Mouse (Mus musculus): ENCODE results near the gene Iqsec1. TPM values are rescaled to one million over a fixed set of nuclear protein-coding genes. Genes with fewer than 3 reads are reported as not detected.

The Iqsec1 gene
- polyA plus RNA-seq, 1 experiment: 90.9 TPM

GRCm38 (mm10) chr6:90767874-90768273 lies 220.6 kb downstream of the Iqsec1 start:
- Histone ChIP-seq H3K27me3 (replicated peaks) (peaks cover 70% of the 10 kb centered on the region), H3K4me1 (peaks cover 34% of the 10 kb centered on the region), H3K36me3 (replicated peaks; ENCODE audit: low read length) (no peaks in the 10 kb centered on the region), H3K4me3 (replicated peaks) (no peak overlapping the region), H3K9me3 (no peaks in the 10 kb centered on the region)
- no peak for TF ChIP-seq GATA1 (IDR thresholded peaks at IDR 0.05; ENCODE audit: borderline replicate concordance, low read length)
- no peak for TF ChIP-seq FLI1 (IDR thresholded peaks at IDR 0.05; ENCODE audit: low read length)

- TF ChIP-seq GATA1 (IDR thresholded peaks at IDR 0.05; ENCODE audit: borderline replicate concordance, low read length) (no peak), FLI1 (IDR thresholded peaks at IDR 0.05; ENCODE audit: low read length) (no peak)
- no peaks in the 10 kb centered on the region for H3K9me3 ChIP-seq
- H3K4me3 ChIP-seq (replicated peaks): no peak overlapping the region
- H3K27me3 ChIP-seq (replicated peaks): peaks cover 42% of the 10 kb centered on the region
- H3K4me1 ChIP-seq: peaks cover 59% of the 10 kb centered on the region
- no peaks in the 10 kb centered on the region for H3K36me3 ChIP-seq (replicated peaks; ENCODE audit: low read length)
Measured at GRCm38 (mm10) chr6:90764753-90765152, 223.7 kb downstream of the Iqsec1 start.

GRCm38 (mm10) chr6:90763959-90764591 lies 224.4 kb downstream of the Iqsec1 start:
- no peak overlapping the region for H3K4me3 ChIP-seq (replicated peaks)
- H3K4me1 ChIP-seq: peaks cover 66% of the 10 kb centered on the region
- TF ChIP-seq FLI1 (IDR thresholded peaks at IDR 0.05; ENCODE audit: low read length) (no peak), GATA1 (IDR thresholded peaks at IDR 0.05; ENCODE audit: borderline replicate concordance, low read length) (no peak)
- H3K27me3 ChIP-seq (replicated peaks): peaks cover 35% of the 10 kb centered on the region
- no peaks in the 10 kb centered on the region for H3K36me3 ChIP-seq (replicated peaks; ENCODE audit: low read length)
- H3K9me3 ChIP-seq: no peaks in the 10 kb centered on the region

GRCm38 (mm10) chr6:90763295-90763694 lies 225.2 kb downstream of the Iqsec1 start:
- H3K4me3 ChIP-seq (replicated peaks): no peak overlapping the region
- H3K9me3 ChIP-seq: no peaks in the 10 kb centered on the region
- peaks cover 70% of the 10 kb centered on the region for H3K4me1 ChIP-seq
- no peaks in the 10 kb centered on the region for H3K36me3 ChIP-seq (replicated peaks; ENCODE audit: low read length)
- peaks cover 28% of the 10 kb centered on the region for H3K27me3 ChIP-seq (replicated peaks)
- TF ChIP-seq GATA1 (IDR thresholded peaks at IDR 0.05; ENCODE audit: borderline replicate concordance, low read length): no peak
- no peak for TF ChIP-seq FLI1 (IDR thresholded peaks at IDR 0.05; ENCODE audit: low read length)

- H3K4me3 ChIP-seq (replicated peaks): no peak overlapping the region
- H3K4me1 ChIP-seq: peaks cover 73% of the 10 kb centered on the region
- H3K27me3 ChIP-seq (replicated peaks): peaks cover 18% of the 10 kb centered on the region
- TF ChIP-seq FLI1 (IDR thresholded peaks at IDR 0.05; ENCODE audit: low read length): no peak
- TF ChIP-seq GATA1 (IDR thresholded peaks at IDR 0.05; ENCODE audit: borderline replicate concordance, low read length): no peak
- no peaks in the 10 kb centered on the region for H3K36me3 ChIP-seq (replicated peaks; ENCODE audit: low read length)
- no peaks in the 10 kb centered on the region for H3K9me3 ChIP-seq
Measured at GRCm38 (mm10) chr6:90762120-90762736, 226.3 kb downstream of the Iqsec1 start.

- Histone ChIP-seq H3K36me3 (replicated peaks; ENCODE audit: low read length) (no peaks in the 10 kb centered on the region), H3K9me3 (no peaks in the 10 kb centered on the region), H3K4me3 (replicated peaks) (no peak overlapping the region), H3K27me3 (replicated peaks) (peaks cover 15% of the 10 kb centered on the region), H3K4me1 (peaks cover 78% of the 10 kb centered on the region)
- TF ChIP-seq GATA1 (IDR thresholded peaks at IDR 0.05; ENCODE audit: borderline replicate concordance, low read length): no peak
- no peak for TF ChIP-seq FLI1 (IDR thresholded peaks at IDR 0.05; ENCODE audit: low read length)
Measured at GRCm38 (mm10) chr6:90761301-90762056, 227.0 kb downstream of the Iqsec1 start.

- Histone ChIP-seq H3K4me3 (replicated peaks) (no peak overlapping the region), H3K4me1 (peaks cover 84% of the 10 kb centered on the region)
- TF ChIP-seq GATA1 (IDR thresholded peaks at IDR 0.05; ENCODE audit: borderline replicate concordance, low read length) (no peak), FLI1 (IDR thresholded peaks at IDR 0.05; ENCODE audit: low read length) (no peak)
Measured at GRCm38 (mm10) chr6:90760886-90761285, 227.6 kb downstream of the Iqsec1 start.

GRCm38 (mm10) chr6:90759754-90760153 lies 228.7 kb downstream of the Iqsec1 start:
- H3K4me3 ChIP-seq (replicated peaks): no peak overlapping the region
- no peak for TF ChIP-seq GATA1 (IDR thresholded peaks at IDR 0.05; ENCODE audit: borderline replicate concordance, low read length)
- TF ChIP-seq FLI1 (IDR thresholded peaks at IDR 0.05; ENCODE audit: low read length): no peak
- peaks cover 10% of the 10 kb centered on the region for H3K27me3 ChIP-seq (replicated peaks)
- no peaks in the 10 kb centered on the region for H3K9me3 ChIP-seq
- peaks cover 10% of the 10 kb centered on the region for H3K36me3 ChIP-seq (replicated peaks; ENCODE audit: low read length)
- H3K4me1 ChIP-seq: peaks cover 95% of the 10 kb centered on the region

More at GRCm38 (mm10) chr6:90760886-90761285, 227.6 kb downstream of the Iqsec1 start:
- H3K36me3 ChIP-seq (replicated peaks; ENCODE audit: low read length): no peaks in the 10 kb centered on the region
- peaks cover 10% of the 10 kb centered on the region for H3K27me3 ChIP-seq (replicated peaks)
- no peaks in the 10 kb centered on the region for H3K9me3 ChIP-seq

- no peak overlapping the region for H3K4me3 ChIP-seq (replicated peaks)
- H3K4me1 ChIP-seq: peaks cover 97% of the 10 kb centered on the region
- H3K36me3 ChIP-seq (replicated peaks; ENCODE audit: low read length): peaks cover 26% of the 10 kb centered on the region
- H3K9me3 ChIP-seq: no peaks in the 10 kb centered on the region
- H3K27me3 ChIP-seq (replicated peaks): peaks cover under 1% of the 10 kb centered on the region
- TF ChIP-seq GATA1 (IDR thresholded peaks at IDR 0.05; ENCODE audit: borderline replicate concordance, low read length): no peak
- no peak for TF ChIP-seq FLI1 (IDR thresholded peaks at IDR 0.05; ENCODE audit: low read length)
Measured at GRCm38 (mm10) chr6:90758155-90758554, 230.3 kb downstream of the Iqsec1 start.

Data from megakaryocyte, embryonic 14.5 days (primary cell).